Mouse (Mus musculus) forebrain, embryonic 12.5 days (tissue): ENCODE results near the gene Sprr1b. TPM values are rescaled to one million over a fixed set of nuclear protein-coding genes. Genes with fewer than 3 reads are reported as not detected.

Experiments used
- ATAC-seq: fragments of 200-750 bp; cut with Nextera tagmentation; 2 replicates; pipeline ENCODE4 v1.8.0; 2017; ENCODE audit warnings: moderate TSS enrichment; ENCODE audit not compliant: low FRiP score
- H3K27ac ChIP-seq: fragments of 300-500 bp; sonication (generic); 2 replicates; pipeline ENCODE4 v1.5.1; 2016; ENCODE audit warnings: mild to moderate bottlenecking
- H3K27me3 ChIP-seq: fragments of 300-500 bp; sonication (generic); 2 replicates; pipeline ENCODE4 v1.6.1; 2016; ENCODE audit warnings: mild to moderate bottlenecking
- H3K36me3 ChIP-seq: fragments of 300-500 bp; sonication (generic); replicated peaks from 2 replicates; pipeline ENCODE4 v1.6.1; 2016; ENCODE audit warnings: mild to moderate bottlenecking
- H3K4me1 ChIP-seq: fragments of 300-500 bp; sonication (generic); 2 replicates; pipeline ENCODE4 v1.6.1; 2016
- H3K4me2 ChIP-seq: fragments of 300-500 bp; sonication (generic); 2 replicates; pipeline ENCODE4 v1.6.1; 2016; ENCODE audit warnings: mild to moderate bottlenecking, moderate library complexity
- H3K4me3 ChIP-seq: fragments of 300-500 bp; sonication (generic); replicated peaks from 2 replicates; pipeline ENCODE4 v1.5.1; 2016; ENCODE audit warnings: mild to moderate bottlenecking
- H3K9ac ChIP-seq: fragments of 300-500 bp; sonication (generic); 2 replicates; pipeline ENCODE4 v1.6.1; 2016; ENCODE audit warnings: mild to moderate bottlenecking
- H3K9me3 ChIP-seq: fragments of 300-500 bp; sonication (generic); 2 replicates; pipeline ENCODE4 v1.6.1; 2016
- WGBS: fragments of 180-500 bp; shearing (Covaris S2); methylation state at CpG from one replicate; pipeline ENCODE4 v1.1.7; 2016; 5-methylcytosine and 5-hydroxymethylcytosine counted together
- polyA plus RNA-seq: library from polyadenylated mRNA; unstranded; fragments of >200 nt; fragmentation: Nextera tagmentation; extraction: Ambion mirVana; gene quantifications from 2 replicates; pipeline ENCODE4 v1.2.1, GENCODE M21; 2016

Sprr1b gene
- polyA plus RNA-seq, 1 experiment from 2014 or later = not detected

- no peak within 1 kb of the TSS for H3K9ac ChIP-seq
- no peaks in the 10 kb centered on the region for H3K27me3 ChIP-seq
- no peak within 1 kb of the TSS for H3K4me3 ChIP-seq
- ATAC-seq = no peak
- no peak within 1 kb of the TSS for H3K4me2 ChIP-seq
- H3K27ac ChIP-seq = no peak within 1 kb of the TSS
- H3K36me3 ChIP-seq = no peaks in the 10 kb centered on the region
- WGBS = 88% methylated on average over 2 of the region's 2 CpGs
- no peaks in the 10 kb centered on the region for H3K9me3 ChIP-seq
- H3K4me1 ChIP-seq = no peaks in the 10 kb centered on the region
These were observed 30.9 kb downstream of the Sprr1b start, which contains the start of gene Sprr2i for GRCm38 (mm10) chr3:92407691-92408090. Gene Sprr2i, plus strand, starts transcription at chr3:92407991.

- no peak overlapping the region for H3K4me2 ChIP-seq
- no peaks in the 10 kb centered on the region for H3K9me3 ChIP-seq
- no peak overlapping the region for H3K4me3 ChIP-seq
- H3K27me3 ChIP-seq = no peaks in the 10 kb centered on the region
- H3K27ac ChIP-seq = no peak overlapping the region
- no peaks in the 10 kb centered on the region for H3K36me3 ChIP-seq
- ATAC-seq = no peak
- WGBS = 65% methylated on average over 1 of the region's 1 CpGs
- no peak overlapping the region for H3K9ac ChIP-seq
- H3K4me1 ChIP-seq = no peaks in the 10 kb centered on the region
These were observed 44.3 kb downstream of the Sprr1b start for GRCm38 (mm10) chr3:92394301-92394700.

Other genes with a start within 250 kb of the Sprr1b start
- gene Sprr2a1, start 223.0 kb downstream of the Sprr1b start, polyA plus RNA-seq = not detected in 2 replicates
- not detected in 2 replicates for gene Sprr2a2, start 222.9 kb downstream of the Sprr1b start, polyA plus RNA-seq
- gene Sprr2a3, start 153.4 kb downstream of the Sprr1b start, polyA plus RNA-seq = not detected in 2 replicates
- gene Sprr2b, start 122.2 kb downstream of the Sprr1b start, polyA plus RNA-seq = not detected in 2 replicates
- not detected in 2 replicates for gene Sprr2d, start 99.6 kb downstream of the Sprr1b start, polyA plus RNA-seq
- gene Sprr2e, start 86.6 kb downstream of the Sprr1b start, polyA plus RNA-seq = not detected in 2 replicates
- gene Sprr2f, start 73.6 kb downstream of the Sprr1b start, polyA plus RNA-seq = not detected in 2 replicates
- not detected in 2 replicates for gene Sprr2h, start 53.1 kb downstream of the Sprr1b start, polyA plus RNA-seq
- gene Sprr2i, start 30.8 kb downstream of the Sprr1b start, polyA plus RNA-seq = not detected in 2 replicates
- not detected in 2 replicates for gene Sprr2j-ps, start 20.7 kb downstream of the Sprr1b start, polyA plus RNA-seq
- gene Gm9774, start 9.4 kb downstream of the Sprr1b start, polyA plus RNA-seq = 6.6 and 9.4 TPM in 2 replicates
- not detected in 2 replicates for gene Sprr2k, start 6.2 kb downstream of the Sprr1b start, polyA plus RNA-seq
- gene Sprr3, start 19.9 kb upstream of the Sprr1b start, polyA plus RNA-seq = not detected in 2 replicates
- not detected in 2 replicates for gene Sprr1a, start 47.1 kb upstream of the Sprr1b start, polyA plus RNA-seq
- gene Sprr4, start 61.7 kb upstream of the Sprr1b start, polyA plus RNA-seq = not detected in 2 replicates
- gene 2310046K23Rik, start 95.7 kb upstream of the Sprr1b start, polyA plus RNA-seq = not detected in 2 replicates
- gene Ivl, start 134.9 kb upstream of the Sprr1b start, polyA plus RNA-seq = not detected in 2 replicates
- not detected in 2 replicates for gene Smcp, start 150.2 kb upstream of the Sprr1b start, polyA plus RNA-seq
- gene 2210017I01Rik, start 168.7 kb upstream of the Sprr1b start, polyA plus RNA-seq = not detected in 2 replicates
- gene Lce6a, start 182.9 kb upstream of the Sprr1b start, polyA plus RNA-seq = not detected in 2 replicates
- gene Lce1a1, start 209.5 kb upstream of the Sprr1b start, polyA plus RNA-seq = not detected in 2 replicates
- gene Lce1b, start 218.1 kb upstream of the Sprr1b start, polyA plus RNA-seq = not detected in 2 replicates
- gene Lce1a2, start 231.5 kb upstream of the Sprr1b start, polyA plus RNA-seq = not detected in 2 replicates
- not detected in 2 replicates for gene Lce1c, start 240.5 kb upstream of the Sprr1b start, polyA plus RNA-seq
- gene Lce1d, start 248.4 kb upstream of the Sprr1b start, polyA plus RNA-seq = not detected in 2 replicates